Mouse (Mus musculus) layer of hippocampus, adult 11-12 months (tissue): ENCODE data around the gene Ly9.

Source experiments
- DNase-seq: peaks from one replicate; pipeline ENCODE4 v3.0.0; 2022; ENCODE audit warnings: low spot score

The Ly9 gene

DNA sequence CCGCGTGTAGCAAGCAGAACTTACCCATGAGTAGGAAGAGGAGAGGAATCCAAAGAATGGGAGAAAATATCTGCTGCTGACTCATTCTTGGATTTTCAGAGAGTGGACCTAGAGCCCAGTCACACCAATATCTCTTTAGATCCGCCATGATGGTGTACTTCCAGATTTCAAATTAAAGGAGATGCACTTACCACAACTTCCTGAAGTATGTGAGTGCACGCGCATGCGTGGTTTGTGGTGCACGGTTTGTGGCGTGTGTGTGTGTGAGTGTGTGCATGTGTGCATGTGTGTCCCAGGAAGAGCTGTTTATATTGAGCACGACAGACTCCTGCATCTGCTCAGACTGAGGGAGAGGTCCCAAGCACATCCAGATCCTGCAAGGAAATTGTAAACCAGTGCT is at the start of gene Ly9:
Gene Ly9, minus strand, starts transcription at position 235 of the 400 bp plus-strand sequence.
- DNase-seq = no peak

DNA sequence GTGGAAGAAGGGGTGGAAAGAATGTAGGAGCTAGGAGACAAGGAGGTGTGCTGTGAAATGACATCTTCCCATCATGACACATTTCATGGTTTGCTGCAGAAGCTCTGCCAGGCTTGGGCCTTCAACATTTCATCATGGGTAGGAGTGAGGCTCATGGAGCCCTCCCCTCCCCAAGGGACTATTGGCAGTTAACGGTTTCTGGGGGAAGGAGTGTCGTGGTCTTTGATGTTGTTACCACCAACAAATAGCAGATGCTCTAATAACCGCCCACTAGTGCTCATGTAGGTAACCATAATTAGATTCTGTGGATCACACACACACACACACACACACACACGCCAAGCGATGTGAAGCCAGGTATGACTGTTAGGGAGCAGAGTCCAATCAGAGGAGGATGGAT is 45.5 kb upstream of the Ly9 start, which contains the start of gene Slamf7:
Gene Slamf7, minus strand, starts transcription at position 302 of the 400 bp plus-strand sequence.
- no peak for DNase-seq

DNA sequence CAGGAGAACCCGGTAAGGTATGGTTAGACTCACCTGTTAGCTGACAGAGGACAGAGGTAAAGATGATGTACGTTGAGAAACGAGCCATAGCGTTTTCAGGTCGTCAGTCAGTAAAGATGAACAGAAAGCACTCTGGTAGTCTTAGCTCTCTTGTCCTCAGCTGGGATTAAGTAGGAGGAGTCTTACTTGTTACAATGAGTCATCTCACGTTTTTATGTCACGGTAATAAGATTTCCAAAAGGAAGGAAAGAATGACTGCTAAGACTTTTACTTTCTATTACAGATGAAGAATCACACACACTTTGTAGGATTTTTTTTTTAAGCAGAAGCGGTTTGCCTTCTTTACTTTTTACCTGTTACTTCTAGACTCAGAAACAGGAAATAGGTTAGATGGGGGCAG is 41.6 kb upstream of the Ly9 start:
- DNase-seq = no peak

DNA sequence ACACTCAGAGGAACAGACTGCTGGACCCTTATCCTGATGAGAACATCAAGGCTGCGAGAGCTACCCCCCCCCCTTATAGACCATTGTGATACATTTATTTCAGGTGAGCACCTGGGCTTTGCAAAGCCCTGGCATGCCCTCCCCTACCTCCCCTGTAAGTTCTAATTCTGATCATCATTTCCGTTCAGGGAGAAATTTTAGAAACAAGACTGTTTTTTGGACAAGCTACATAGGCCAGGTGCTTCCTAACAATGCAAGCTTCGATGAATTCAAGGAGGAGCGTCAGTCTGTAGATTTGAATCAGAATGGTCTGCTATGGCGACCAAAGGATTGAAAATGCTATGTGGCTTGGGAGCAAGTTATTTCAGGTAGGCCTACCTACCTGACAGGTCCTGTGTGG is 40.5 kb upstream of the Ly9 start:
- DNase-seq = no peak

- no peak for DNase-seq
Measured at GRCm38 (mm10) chr1:171646429-171646940, 39.3 kb upstream of the Ly9 start.

DNA sequence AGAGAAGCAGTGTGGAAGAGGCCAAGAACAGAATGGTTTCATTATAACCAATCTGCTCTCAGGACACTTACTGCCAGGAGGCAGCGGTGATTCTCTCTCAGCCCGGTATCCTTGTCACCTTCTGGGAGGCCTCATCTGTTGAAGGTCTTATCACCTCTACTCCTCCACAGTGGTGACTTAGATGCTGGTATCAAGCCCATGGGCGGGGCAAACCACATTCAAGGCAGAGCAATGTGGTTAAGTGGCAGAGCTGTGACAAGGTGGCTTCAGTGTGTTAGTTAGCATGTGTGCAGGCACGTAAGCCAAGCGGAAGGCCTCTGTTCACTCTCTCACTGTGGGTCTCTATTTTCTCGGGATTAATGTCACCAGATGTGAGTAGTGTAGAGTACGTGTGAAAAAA is 36.4 kb upstream of the Ly9 start:
- no peak for DNase-seq

- no peak for DNase-seq
Measured at GRCm38 (mm10) chr1:171640796-171641195, 33.6 kb upstream of the Ly9 start.

DNA sequence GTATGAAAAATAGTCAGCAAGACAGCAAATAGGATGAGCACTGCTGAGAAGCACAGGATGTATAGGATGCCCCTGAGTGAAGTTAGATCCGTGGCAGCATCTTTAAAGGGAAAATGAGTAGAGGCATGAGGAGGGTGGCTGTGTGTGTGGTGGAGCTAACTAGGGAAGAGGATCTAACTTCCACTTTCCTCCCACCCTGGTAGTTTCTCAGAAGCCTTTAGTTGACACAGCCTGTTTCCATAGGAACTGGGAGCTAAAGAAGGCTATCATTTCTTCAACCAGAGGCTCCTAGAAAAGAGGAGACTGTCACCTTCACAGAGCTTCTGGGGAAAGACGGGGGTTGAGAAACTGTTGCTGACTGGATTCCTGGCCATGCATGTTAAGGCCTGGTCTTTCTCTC is 31.5 kb upstream of the Ly9 start:
- DNase-seq = no peak

DNA sequence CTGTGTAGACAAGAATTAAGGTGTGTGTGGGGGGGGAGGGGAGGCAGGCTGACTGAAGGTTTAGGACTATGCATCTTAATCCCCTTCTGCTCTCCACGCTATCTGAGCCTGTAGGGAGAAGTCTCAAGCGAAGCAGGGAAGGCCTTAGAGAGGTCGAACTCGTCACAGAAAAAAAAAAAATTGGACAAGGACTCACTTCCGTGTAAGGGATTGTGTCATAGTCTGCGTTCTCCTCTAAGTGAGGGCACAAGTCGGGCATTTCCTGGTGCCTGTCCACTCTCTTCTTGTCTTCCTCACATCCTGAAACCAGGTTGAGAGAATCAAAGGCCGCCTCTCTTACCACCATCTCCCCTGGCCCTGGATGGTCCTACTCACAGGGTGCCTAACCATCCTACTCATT is 29.9 kb upstream of the Ly9 start:
- no peak for DNase-seq

DNA sequence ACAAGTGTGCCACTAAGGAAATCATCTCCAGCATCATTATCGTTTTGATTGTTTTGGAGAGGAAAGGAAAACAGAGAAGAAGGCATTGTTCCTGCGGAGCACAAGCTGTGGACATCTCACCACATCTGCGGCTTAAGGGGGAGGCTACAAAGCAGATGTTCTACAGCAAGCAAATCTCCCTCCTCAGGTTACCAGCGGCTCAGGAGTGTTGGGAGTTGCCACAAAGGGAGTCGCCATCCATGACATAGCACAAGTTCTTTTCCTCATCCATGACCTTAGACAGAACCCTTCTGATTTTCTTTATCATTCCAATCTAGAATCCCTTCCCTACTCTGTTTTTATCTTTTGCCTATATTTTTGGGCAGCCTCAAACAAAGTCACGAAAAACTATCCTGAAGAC is 28.5 kb upstream of the Ly9 start:
- DNase-seq = no peak

GRCm38 (mm10) chr1:171631447-171631846 is 24.2 kb upstream of the Ly9 start:
- peak; percentile 52 for DNase-seq

- no peak for DNase-seq
Measured at GRCm38 (mm10) chr1:171630912-171631311, 23.7 kb upstream of the Ly9 start.

GRCm38 (mm10) chr1:171630041-171630440 is 22.8 kb upstream of the Ly9 start:
- no peak for DNase-seq

- DNase-seq = no peak
Measured at GRCm38 (mm10) chr1:171629168-171629567, 22.0 kb upstream of the Ly9 start.

DNA sequence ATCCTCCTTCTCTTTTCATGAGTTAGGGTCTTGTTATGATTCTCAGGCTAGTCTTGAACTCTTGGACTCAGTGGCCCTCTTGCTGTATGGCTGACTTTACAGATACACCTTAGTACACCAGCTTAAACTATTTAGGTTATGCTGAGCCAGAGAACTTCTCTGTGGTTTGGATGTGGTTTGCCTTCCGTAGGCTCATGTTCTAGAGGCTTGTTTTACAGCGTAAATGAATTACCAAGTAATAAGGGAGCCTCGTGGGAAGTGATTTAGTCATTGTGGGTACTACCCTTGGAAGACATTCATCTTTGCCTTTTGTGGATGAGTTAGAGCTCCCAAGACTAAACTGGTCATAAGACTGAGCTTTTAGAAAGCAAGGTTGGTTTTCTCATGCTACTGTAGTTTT is 20.6 kb upstream of the Ly9 start:
- no peak for DNase-seq

DNA sequence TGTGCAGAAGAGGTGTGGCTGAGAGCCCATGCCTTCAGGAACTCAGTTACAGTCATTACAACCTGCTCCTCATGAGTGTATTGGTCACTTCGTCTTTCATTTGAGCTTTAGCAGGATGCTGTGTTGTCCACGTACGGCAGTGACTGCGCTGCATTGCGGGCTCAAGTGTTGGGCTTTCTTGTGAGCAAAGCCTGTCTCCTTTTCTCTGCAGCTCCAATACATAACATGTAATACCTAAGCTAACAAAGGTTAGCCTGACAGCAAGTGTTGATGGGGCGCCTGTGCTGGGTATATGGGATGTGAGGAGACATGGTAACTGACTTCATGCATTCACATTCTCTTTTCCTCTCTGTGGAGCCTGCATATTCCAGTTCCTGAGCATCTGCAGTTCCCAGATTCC is 12.9 kb upstream of the Ly9 start:
- DNase-seq = no peak

- no peak for DNase-seq
Measured at GRCm38 (mm10) chr1:171619645-171620044, 12.4 kb upstream of the Ly9 start.

DNA sequence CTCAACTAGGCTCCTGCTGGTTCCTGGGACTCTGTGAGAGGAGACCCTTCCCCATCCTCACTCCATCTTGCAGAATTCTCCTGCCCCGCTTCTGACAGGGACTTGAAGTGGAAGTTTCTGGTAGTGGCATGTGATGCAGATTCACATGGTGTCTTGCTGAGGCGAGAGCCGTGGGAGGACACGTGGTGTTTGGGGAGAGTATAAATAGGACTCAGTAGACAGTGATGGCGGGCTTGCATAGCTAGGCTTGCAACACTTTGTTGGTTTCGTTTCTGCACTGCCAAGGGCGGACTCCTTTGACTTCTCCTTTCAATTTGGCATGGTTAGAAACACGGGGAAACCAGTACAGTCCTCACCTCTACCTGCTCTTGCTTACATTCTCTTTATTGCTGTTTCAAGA is 11.8 kb upstream of the Ly9 start:
- DNase-seq = peak; percentile 55

- peak; percentile 60 for DNase-seq
Measured at GRCm38 (mm10) chr1:171616881-171617515, 9.8 kb upstream of the Ly9 start.

GRCm38 (mm10) chr1:171613962-171614361 is 6.8 kb upstream of the Ly9 start:
- no peak for DNase-seq

DNA sequence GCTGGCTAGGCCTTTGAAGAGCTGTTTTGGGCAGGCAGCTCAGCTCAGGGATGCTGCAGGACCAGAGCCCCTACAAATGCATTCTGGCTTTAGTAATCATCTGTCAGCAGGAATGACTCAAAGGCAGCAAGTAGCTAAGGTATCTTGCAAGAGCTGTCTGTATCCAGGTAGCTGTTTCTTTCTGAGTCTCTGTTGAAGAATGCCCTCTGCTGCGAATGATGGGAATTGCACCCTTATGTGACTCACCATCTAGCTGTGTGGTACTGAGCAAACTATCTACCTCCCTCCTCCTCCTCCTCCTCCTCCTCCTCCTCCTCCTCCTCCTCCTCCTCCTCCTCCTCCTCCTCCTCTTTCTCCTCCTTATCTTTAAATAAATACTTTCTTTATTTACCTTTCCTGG is 3.6 kb upstream of the Ly9 start:
- no peak for DNase-seq

- DNase-seq = no peak
Measured at GRCm38 (mm10) chr1:171610026-171610425, 2.8 kb upstream of the Ly9 start.

DNA sequence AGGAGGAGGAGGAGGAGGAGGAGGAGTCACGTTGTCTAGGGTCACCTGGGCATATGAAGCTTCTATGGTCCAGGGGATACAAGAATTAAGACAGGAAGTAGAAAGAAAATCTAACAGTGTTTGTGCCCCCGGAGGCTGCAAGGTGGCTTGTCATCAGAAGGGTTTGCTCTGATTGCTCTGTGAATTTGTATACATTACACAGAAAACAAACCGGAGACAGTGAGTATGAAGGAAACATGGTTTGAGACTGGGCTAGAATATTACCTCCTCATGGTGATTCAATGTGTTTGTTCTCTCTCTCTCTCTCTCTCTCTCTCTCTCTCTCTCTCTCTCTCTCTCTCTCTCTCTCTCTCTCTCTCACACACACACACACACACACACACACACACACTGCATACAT is 554 bp downstream of the Ly9 start:
- DNase-seq = no peak

- DNase-seq = no peak
Measured at GRCm38 (mm10) chr1:171604686-171605085, 2.5 kb downstream of the Ly9 start.
